Mouse (Mus musculus): ENCODE results near the gene Spin2-ps6. TPM values are rescaled to one million over a fixed set of nuclear protein-coding genes. Genes with fewer than 3 reads are reported as not detected.

Gene Spin2-ps6
- not detected in 2 replicates for polyA plus RNA-seq (2012; ENCODE audit: low replicate concordance)

GRCm38 (mm10) chrX:33234569-33234968 lies at the start of gene Spin2-ps6:
Gene Spin2-ps6, plus strand, starts transcription at chrX:33234869.

Other genes starting within 250 kb of the Spin2-ps6 start
- gene Btbd35f12, start 78.5 kb downstream of the Spin2-ps6 start, polyA plus RNA-seq (2012; ENCODE audit: low replicate concordance) = not detected in 2 replicates

All from hematopoietic multipotent progenitor cell, adult 10-12 weeks (in vitro differentiated cells).